Mouse (Mus musculus): Measurements from ENCODE around the gene Zfp663. TPM values are rescaled to one million over a fixed set of nuclear protein-coding genes. Genes with fewer than 3 reads are reported as not detected.

Zfp663 gene
- total RNA-seq, 1 experiment: not detected

GRCm38 (mm10) chr2:165323928-165324327, 44.6 kb downstream of the Zfp663 start:
- no peak overlapping the region for H3K27ac ChIP-seq (ENCODE audit: insufficient read depth, low read depth, low read length, poor library complexity, severe bottlenecking)
- no peak overlapping the region for H3K9ac ChIP-seq (ENCODE audit: insufficient read depth, low read depth, low read length, poor library complexity, severe bottlenecking)
- DNase-seq (ENCODE audit: low read depth, low spot score): no peak

GRCm38 (mm10) chr2:165323484-165323883, 45.0 kb downstream of the Zfp663 start:
- no peaks in the 10 kb centered on the region for H3K9me3 ChIP-seq (ENCODE audit: control insufficient read depth, insufficient read depth, low read depth, low read length)
- H3K4me3 ChIP-seq (ENCODE audit: insufficient read depth in 1 of 2, low read depth in 1 of 2, low read length in 2 of 2, poor library complexity in 1 of 2, severe bottlenecking in 1 of 2): no peak overlapping the region
- no peak overlapping the region for H3K27ac ChIP-seq (ENCODE audit: insufficient read depth, low read depth, low read length, poor library complexity, severe bottlenecking)
- no peak overlapping the region for H3K9ac ChIP-seq (ENCODE audit: insufficient read depth, low read depth, low read length, poor library complexity, severe bottlenecking)
- TF ChIP-seq CHD2 (IDR thresholded peaks at IDR 0.05; ENCODE audit: low read depth, low read length) (no peak), MAFK (IDR thresholded peaks at IDR 0.05; ENCODE audit: insufficient read depth, low read depth, low read length) (no peak), ZC3H11A (IDR thresholded peaks at IDR 0.05; ENCODE audit: borderline replicate concordance, low read depth, low read length) (no peak), HCFC1 (IDR thresholded peaks at IDR 0.05; ENCODE audit: borderline replicate concordance, insufficient read depth, low read length) (no peak), ZNF384 (IDR thresholded peaks at IDR 0.05; ENCODE audit: low read depth, low read length) (no peak)
- H3K36me3 ChIP-seq (ENCODE audit: control insufficient read depth, insufficient read depth, low read length, poor library complexity, severe bottlenecking): no peaks in the 10 kb centered on the region
- in situ Hi-C loops (cut with MboI; ENCODE audit: low sequenced_read_pairs in 2 of 2, unreplicated experiment in 2 of 2): no loop called here
- DNase-seq (ENCODE audit: low read depth, low spot score): no peak
- peaks cover 0 to 13% of the 10 kb centered on the region in 2 experiments; a peak in 3 of 4 replicates for H3K4me1 ChIP-seq (ENCODE audit: control insufficient read depth in 2 of 2, insufficient read depth in 2 of 2, low read length in 2 of 2, poor library complexity in 1 of 2)

More at GRCm38 (mm10) chr2:165323928-165324327, 44.6 kb downstream of the Zfp663 start:
- Histone ChIP-seq H3K36me3 (ENCODE audit: control insufficient read depth, insufficient read depth, low read length, poor library complexity, severe bottlenecking) (no peaks in the 10 kb centered on the region), H3K9me3 (ENCODE audit: control insufficient read depth, insufficient read depth, low read depth, low read length) (no peaks in the 10 kb centered on the region), H3K4me1 (ENCODE audit: control insufficient read depth in 2 of 2, insufficient read depth in 2 of 2, low read length in 2 of 2, poor library complexity in 1 of 2) (peaks cover 0 to 13% of the 10 kb centered on the region in 2 experiments; a peak in 3 of 4 replicates), H3K4me3 (ENCODE audit: insufficient read depth in 1 of 2, low read depth in 1 of 2, low read length in 2 of 2, poor library complexity in 1 of 2, severe bottlenecking in 1 of 2) (no peak overlapping the region)
- in situ Hi-C loops (cut with MboI; ENCODE audit: low sequenced_read_pairs in 2 of 2, unreplicated experiment in 2 of 2): no loop called here
- TF ChIP-seq CHD2 (IDR thresholded peaks at IDR 0.05; ENCODE audit: low read depth, low read length): no peak
- no peak for TF ChIP-seq ZNF384 (IDR thresholded peaks at IDR 0.05; ENCODE audit: low read depth, low read length)
- TF ChIP-seq HCFC1 (IDR thresholded peaks at IDR 0.05; ENCODE audit: borderline replicate concordance, insufficient read depth, low read length): no peak
- no peak for TF ChIP-seq ZC3H11A (IDR thresholded peaks at IDR 0.05; ENCODE audit: borderline replicate concordance, low read depth, low read length)
- no peak for TF ChIP-seq MAFK (IDR thresholded peaks at IDR 0.05; ENCODE audit: insufficient read depth, low read depth, low read length)

- H3K9me3 ChIP-seq (ENCODE audit: control insufficient read depth, insufficient read depth, low read depth, low read length): no peaks in the 10 kb centered on the region
- no peak overlapping the region for H3K4me3 ChIP-seq (ENCODE audit: insufficient read depth in 1 of 2, low read depth in 1 of 2, low read length in 2 of 2, poor library complexity in 1 of 2, severe bottlenecking in 1 of 2)
- TF ChIP-seq CHD2 (IDR thresholded peaks at IDR 0.05; ENCODE audit: low read depth, low read length) (no peak), ZC3H11A (IDR thresholded peaks at IDR 0.05; ENCODE audit: borderline replicate concordance, low read depth, low read length) (no peak), ZNF384 (IDR thresholded peaks at IDR 0.05; ENCODE audit: low read depth, low read length) (no peak), MAFK (IDR thresholded peaks at IDR 0.05; ENCODE audit: insufficient read depth, low read depth, low read length) (no peak), HCFC1 (IDR thresholded peaks at IDR 0.05; ENCODE audit: borderline replicate concordance, insufficient read depth, low read length) (no peak)
- no peak overlapping the region for H3K9ac ChIP-seq (ENCODE audit: insufficient read depth, low read depth, low read length, poor library complexity, severe bottlenecking)
- H3K36me3 ChIP-seq (ENCODE audit: control insufficient read depth, insufficient read depth, low read length, poor library complexity, severe bottlenecking): peaks cover 2% of the 10 kb centered on the region; the same call in 1 of the 2 replicates
- in situ Hi-C loops (cut with MboI; ENCODE audit: low sequenced_read_pairs in 2 of 2, unreplicated experiment in 2 of 2): no loop called here
- DNase-seq (ENCODE audit: low read depth, low spot score): no peak
- H3K27ac ChIP-seq (ENCODE audit: insufficient read depth, low read depth, low read length, poor library complexity, severe bottlenecking): no peak overlapping the region
- peaks cover 0 to 18% of the 10 kb centered on the region in 2 experiments; a peak in 3 of 4 replicates for H3K4me1 ChIP-seq (ENCODE audit: control insufficient read depth in 2 of 2, insufficient read depth in 2 of 2, low read length in 2 of 2, poor library complexity in 1 of 2)
Measured at GRCm38 (mm10) chr2:165321981-165322735, 46.4 kb downstream of the Zfp663 start.

- no peak for TF ChIP-seq ZC3H11A (IDR thresholded peaks at IDR 0.05; ENCODE audit: borderline replicate concordance, low read depth, low read length)
- Histone ChIP-seq H3K9me3 (ENCODE audit: control insufficient read depth, insufficient read depth, low read depth, low read length) (no peaks in the 10 kb centered on the region), H3K36me3 (ENCODE audit: control insufficient read depth, insufficient read depth, low read length, poor library complexity, severe bottlenecking) (peaks cover 2% of the 10 kb centered on the region; the same call in 1 of the 2 replicates), H3K4me3 (ENCODE audit: insufficient read depth in 1 of 2, low read depth in 1 of 2, low read length in 2 of 2, poor library complexity in 1 of 2, severe bottlenecking in 1 of 2) (no peak overlapping the region), H3K4me1 (ENCODE audit: control insufficient read depth in 2 of 2, insufficient read depth in 2 of 2, low read length in 2 of 2, poor library complexity in 1 of 2) (peaks cover 0 to 23% of the 10 kb centered on the region in 2 experiments; a peak in 2 of 4 replicates), H3K9ac (ENCODE audit: insufficient read depth, low read depth, low read length, poor library complexity, severe bottlenecking) (no peak overlapping the region), H3K27ac (ENCODE audit: insufficient read depth, low read depth, low read length, poor library complexity, severe bottlenecking) (no peak overlapping the region)
- no peak for DNase-seq (ENCODE audit: low read depth, low spot score)
- in situ Hi-C loops (cut with MboI; ENCODE audit: low sequenced_read_pairs in 2 of 2, unreplicated experiment in 2 of 2): no loop called here
Measured at GRCm38 (mm10) chr2:165321381-165321888, 47.1 kb downstream of the Zfp663 start.
